Mouse (Mus musculus): ENCODE measurements at regions not wholly inside any gene's neighbourhood (a gene's known extent, or its start where the extent isn't known, plus 50 kb on each side); places are given as distances from the start of the nearest gene placed in this dataset.

DNA sequence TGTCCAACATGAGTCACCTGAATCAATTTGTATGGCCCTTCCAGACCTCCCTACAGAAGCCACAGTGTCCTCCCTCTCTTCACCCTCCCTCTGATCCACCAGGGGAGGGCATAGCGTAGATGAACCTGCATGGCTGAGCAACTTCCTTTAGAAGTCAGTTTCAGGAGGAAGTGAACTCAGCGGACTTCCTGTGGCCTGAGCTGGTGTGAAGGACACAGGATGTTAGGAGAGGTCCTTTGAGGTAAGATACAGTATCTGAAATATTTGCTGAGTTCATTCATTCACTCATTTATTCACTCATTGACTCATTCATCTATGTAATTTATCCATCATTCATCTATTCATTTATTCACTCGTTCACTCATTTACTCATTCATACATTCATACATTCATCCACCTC lies 152.6 kb downstream of the Chst1 start:
- DNase-seq: no peak

DNA sequence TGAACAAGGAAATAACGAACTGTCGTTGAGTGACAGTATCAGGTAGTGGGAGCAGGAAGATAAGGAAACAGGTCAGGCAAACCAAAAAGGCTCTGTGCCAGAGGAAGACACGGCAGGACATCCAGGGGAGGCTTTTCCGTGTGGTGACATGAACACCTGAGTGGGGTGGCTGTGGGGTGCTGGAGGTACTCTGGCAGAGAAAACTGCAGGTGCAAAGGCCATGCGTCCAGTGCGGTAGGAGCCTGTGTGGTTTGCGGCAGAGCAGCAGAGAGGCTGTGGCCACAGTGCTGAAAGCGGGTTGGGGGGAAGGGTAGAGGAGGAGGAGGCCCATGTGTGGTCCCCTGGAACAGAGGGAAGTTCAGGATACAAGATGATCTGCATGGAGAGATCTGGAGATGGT lies 153.3 kb downstream of the Chst1 start:
- no peak for DNase-seq

DNA sequence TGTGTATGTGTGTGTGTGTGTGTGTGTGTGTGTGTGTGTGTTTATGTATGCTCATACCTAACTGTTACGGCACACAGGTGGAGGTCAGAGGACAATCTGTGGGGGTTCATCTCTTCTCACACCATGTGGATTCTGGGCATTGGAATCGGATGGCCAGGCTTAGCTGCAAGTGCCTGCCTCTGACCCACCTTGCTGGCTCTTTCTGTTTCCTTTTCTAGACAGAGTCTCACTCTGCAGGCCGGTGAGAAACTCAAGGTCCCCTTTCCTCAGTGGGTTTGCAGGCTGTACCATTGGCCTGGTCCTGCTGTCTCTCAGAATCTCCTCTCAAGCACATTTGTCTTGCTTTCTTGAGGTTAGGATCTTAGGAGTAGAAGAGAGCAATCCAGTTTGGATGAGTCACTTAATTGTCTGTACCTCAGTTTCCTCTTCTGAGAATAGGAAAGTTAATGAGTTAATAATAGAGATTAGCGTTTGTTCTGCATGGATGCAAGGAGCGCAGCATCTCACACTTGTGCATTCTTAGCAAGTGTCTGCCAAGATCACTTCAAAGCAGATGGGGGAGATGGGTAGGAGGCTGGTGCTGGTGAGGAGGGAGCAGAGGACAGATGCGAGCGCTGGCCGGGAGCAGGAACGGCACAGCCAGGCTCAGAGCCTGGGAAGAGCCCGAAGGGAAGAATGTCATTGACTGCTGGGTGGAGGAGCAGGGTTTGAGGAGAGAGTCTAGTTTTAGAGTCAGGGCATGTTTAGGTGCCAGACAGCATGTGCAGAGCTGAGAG lies 155.2 kb downstream of the Chst1 start:
- DNase-seq: no peak

DNA sequence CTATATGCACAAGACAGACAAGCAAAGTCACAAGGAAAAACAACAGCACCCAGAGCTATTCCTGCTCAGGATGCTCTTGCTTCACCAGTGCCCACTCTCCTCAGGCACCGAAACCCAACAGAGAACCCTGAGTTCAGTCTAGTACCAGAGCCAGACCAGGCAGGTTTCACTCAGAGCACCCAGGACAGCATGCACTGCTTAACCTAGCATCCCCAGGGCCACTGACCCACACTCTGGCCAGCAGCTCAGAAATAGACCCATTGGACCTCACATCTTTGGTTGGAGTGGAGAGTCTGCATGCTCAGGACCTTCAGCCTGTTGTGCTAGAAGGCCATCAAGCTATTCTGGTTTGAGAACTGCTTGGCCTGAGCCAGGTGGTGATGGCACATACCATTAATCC lies 157.0 kb downstream of the Chst1 start:
- no peak for DNase-seq

DNA sequence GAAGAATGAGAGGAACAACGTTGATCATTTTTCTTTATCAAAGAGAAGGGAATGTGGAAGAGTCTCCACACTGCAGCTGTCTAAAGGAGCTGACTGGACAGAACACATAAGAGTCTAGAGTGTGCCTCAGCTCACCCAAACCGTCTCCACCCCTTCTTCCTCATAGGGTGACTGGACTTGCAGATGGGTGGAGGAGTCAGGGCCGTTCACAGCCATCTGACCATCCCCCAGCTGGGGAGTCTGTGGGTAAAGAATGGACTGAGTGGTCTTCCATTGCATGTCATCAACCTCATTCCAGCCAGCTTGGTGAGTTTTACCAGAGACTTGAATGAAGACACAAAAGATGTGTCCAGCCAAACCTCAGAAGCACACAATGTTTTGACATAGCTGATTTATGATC lies 156.1 kb upstream of the Syt13 start:
- no peak for DNase-seq

DNA sequence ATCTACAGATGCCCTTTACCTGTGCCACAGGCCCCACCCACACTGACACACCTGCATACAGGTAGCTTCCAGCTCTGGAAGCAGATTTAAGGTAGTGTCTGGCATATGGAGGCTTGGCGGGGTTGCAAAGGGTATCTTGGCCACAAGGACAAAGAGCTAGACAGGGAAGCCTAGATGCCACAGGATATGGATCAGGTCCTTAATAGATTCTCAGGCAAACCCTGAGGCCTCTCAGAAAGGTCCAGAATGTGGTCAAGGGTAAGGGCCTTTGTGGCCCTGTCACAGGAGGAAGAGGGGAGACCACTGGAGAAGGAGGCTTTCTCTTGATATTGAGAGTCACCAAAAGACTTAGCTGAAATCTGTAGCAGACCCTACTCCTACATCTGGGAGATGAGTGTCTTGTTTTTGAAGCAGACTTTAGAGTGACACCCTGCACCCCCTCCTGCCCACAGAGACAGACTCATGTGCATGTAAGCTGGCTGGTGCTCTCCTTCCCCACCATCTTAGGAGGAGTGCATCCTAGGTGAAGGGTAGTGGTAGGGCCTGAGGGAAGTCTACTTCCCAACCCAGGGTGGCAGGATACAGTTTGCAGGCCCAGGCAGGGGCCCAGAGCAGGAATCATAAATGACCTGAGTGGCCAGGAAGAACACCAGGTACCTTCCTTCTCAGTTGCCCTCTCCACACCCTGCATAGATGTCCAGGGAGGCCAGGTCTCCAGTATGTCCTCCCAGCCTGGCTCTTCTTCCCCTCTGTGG lies 150.8 kb upstream of the Syt13 start:
- no peak for DNase-seq

DNA sequence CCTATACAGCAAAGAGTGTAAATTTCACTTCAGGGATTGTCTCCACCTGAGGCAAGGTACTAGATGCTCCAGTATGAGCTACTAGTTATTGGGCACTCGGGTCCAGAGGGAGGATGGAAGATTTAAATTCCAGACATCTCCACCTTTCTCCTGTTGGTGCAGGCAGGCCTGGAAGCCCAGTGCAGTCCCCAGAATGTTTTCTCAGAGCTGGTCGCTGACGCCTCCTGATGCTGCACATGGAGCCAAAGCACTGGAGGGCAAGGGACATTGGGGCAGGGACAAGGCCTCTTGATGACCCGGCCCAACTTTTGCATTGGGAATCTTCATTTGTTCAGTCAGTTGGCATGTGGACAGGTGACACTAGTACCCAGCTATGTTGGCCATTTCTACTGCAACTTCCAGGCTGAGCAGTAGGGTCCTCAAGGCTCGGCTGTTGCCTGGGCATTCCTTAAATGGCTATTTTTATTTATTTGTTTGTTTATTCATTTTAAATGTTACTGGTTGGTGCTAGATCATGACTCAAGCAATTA lies 147.4 kb upstream of the Syt13 start:
- DNase-seq: no peak

DNA sequence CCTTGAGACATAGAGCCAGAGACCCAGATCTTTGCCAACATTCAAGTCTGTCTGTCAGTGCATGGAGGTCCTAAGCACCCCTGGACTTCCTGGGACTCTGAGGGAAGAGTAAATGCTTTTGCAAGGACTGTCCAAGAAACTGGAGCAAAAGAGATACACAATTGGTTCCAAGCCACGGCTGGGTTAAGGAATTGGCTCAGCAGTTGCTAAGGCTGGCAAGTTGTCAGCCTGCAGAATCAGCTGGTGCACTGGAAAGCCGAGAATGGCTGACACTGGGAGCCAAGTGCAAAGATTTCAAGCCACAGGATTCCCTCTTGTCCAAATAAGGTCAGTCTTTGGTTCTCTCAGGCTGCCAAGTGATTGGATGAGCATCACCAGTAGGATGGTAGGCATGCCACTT lies 146.8 kb upstream of the Syt13 start:
- DNase-seq: peak; percentile 22

DNA sequence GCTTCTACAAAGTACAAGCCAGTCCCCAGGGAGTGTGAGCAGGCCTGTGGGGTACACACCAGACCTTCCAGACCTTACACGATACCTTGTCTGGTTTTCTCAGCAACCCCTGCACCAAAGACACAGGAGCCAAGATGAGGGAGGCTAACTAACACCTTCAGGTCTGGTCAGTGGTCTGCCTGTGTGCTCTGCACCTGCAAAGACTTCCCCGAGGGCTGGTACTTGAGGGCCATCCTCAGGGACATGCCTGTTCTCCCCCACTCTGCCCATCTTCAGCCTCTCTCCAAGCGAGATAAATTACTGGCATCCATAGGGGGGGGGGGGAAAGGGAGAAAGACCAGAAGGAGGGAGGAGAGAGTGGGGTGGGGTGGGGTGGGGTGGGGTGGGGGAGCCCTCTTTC lies 145.8 kb upstream of the Syt13 start:
- DNase-seq: no peak

DNA sequence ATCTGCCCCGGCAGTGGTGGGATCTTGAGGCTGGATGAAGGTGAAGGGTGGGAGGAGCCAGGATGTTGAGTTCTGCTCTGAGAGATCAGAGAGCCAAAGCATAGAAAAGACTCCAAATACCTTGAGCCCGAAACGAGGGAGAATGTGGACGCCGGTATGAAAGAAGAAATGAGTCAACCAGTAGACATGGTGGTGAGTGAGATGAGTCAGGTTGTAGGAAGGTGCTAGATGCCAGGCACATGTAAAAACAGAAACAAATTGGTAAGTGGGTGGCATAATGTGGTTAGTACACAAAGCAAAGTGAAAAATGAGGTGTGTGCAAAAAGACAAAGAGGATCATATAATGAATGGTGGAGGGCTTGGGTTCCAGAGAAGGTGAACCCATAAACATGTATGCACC lies 144.8 kb upstream of the Syt13 start:
- no peak for DNase-seq

DNA sequence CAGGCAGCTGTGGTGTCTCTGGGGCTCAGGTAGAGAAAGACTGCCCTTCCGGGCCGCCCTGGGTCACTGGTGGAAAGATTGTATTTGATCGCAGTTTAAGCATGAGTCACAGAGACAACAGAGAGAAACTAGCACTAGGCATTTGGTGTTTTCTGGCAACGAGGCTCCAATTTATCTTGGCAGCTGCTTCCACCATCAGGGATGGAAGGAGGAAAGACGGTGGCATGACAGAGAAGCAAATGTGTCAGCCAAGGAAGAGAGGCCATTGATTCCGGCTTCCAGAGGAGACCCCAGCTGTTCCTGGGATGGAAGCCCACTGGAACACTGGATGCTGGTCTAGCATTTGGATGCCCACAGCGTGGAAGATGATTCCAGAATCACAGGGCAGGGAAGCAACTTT lies 142.3 kb upstream of the Syt13 start:
- DNase-seq: no peak

DNA sequence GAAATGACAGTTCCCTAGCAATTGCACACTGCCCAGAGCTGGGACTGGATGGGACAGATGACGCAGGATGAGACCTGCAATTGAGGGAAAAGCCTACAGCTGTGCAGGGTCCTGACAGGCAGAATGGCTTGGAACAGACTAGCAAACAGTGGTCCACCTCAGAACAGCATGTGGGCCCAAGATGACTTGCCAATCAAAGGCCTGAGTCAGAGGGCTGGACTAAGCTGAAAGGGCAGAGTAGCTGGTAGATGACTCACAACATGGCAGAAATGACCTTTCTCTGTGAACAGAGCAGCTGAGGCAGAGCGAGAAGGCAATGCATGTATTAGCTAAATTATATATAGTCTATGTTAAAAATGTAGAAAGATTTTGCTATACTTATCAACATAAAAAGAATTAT lies 138.4 kb upstream of the Syt13 start:
- DNase-seq: peak; percentile 33

DNA sequence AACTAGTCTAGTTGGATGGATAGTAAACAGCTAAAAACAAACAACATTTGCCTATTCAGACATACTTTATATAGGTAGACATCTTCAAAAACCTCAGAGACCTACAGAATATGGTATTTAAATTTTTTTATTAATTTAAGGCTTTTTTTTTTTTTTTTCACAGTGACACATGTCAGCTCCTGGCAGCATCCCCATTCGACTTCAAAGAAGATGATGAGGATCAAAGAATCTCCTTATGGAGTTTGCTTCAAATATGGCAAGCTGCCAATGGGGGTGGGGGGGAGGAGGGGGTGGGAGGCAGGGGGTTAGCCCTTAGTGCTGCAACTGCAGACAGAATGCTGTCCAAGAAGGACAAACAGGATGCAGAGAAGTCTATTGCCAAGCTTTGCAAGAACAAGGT lies 135.8 kb upstream of the Syt13 start:
- DNase-seq: no peak

DNA sequence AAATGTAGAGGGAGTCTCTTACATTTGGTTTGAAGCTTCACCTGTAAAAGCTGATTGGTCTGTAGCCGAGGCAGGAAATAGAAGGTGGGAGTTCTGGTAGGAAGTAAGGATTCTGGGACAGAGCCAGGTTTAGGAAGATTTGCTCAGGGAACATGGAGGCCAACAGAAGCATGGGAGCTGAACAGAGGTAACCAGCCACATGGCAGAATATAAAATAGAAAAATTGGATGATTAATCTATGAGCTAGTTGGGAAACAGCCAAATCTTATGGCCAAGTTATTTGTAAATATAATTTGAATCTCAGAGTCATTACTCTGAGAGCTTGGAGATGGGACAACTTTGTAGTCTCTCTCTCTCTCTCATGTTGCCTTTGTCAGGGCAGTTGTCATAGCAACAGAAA lies 134.9 kb upstream of the Syt13 start:
- DNase-seq: no peak

DNA sequence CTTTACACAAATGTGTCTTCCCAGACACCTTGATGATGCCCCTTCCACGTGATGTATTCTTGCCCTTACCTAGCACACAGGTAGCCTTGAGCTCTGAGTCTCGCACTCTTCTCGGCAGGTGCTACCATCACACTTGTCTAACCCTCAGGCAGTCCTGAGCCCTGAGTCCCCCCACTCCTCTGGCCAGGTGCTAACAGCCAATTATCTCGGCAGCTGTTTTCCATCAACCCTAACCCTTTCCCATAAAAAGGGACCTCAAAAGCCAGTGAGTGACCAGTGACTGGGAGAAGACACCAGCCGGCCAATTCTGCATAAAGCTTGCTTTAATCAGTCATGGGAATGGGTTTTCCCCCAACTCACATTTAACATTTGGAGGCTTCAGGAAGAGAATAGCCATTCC lies 133.4 kb upstream of the Syt13 start:
- DNase-seq: no peak

DNA sequence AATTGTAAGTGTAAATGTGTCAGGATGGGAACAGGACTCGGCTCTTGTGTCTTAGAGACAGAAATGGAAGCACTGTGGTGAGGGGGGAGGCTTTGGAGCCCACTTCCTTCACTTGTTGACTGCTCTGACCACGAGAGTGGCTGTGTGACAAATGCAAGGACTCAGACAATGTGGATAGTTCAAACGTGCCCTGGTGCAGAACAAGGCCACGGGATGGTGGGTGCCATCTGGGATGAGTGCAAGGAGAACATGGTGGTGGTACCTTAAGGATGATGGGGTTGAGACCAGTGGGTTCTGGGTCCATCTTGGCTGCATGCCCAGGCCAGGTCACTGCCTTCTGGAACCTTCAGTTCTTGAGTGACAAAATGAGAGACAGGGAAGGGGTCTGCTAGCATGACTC lies 132.3 kb upstream of the Syt13 start:
- DNase-seq: no peak

DNA sequence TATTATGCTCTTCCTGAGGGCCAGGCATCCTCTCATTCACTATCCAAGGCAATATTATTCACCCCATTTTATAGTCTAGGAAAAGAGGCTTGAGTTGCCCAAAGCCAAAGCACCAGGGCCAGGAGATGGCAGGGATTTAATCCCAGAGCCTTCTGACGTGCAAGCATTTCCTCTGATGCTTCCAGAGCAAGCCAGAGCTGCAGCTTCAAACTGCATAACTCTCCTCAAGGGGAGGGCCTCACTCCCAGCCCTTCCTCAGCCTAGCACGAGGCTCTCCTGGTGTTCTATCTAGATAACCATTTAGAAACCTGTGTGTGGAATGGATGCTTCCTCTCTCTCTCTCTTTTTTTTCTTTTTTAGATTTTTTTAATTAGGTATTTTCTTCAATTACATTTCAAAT lies 130.0 kb upstream of the Syt13 start:
- no peak for DNase-seq

DNA sequence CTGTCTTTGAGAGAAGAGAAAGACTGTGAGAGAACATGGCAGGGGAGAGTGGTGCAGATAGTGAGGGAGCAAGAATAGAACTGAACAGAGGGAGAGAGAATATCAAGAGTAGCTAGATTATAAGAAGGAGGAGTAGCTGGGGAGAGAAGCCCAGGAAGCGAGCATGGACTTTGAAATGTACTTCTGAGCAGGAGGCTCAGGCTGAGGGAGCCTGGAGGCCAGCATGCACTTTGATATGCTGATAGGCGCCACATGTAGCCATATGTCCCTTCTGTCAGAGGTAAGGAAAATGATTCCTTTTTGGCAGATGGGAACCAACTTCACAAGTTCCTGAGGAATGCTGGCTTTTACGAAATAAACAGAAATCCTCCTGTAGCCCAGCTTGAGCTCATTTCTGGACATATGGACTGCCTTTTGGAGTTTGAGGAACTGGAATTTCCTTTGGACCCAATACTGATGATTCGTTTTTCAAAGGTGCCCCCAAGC lies 126.9 kb upstream of the Syt13 start:
- DNase-seq: no peak

DNA sequence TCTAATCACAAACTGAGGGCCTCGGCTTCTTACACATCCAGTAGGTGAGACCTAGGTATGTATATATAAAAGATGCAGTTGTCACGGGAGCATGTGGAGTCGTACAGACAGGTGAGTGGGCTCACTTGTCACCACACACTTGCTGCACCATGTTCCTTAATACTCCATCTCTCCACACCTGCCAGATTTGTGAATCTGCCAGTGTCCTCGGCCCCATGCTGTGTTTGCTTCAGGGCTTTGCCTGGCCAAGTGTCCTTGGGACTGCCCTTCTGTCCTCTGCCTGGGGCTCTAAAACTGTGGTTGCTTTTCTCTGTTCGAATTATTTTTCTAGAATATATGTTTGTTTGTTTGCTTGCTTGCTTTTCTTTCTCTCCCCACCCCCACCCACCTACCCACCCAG lies 126.0 kb upstream of the Syt13 start:
- DNase-seq: no peak

DNA sequence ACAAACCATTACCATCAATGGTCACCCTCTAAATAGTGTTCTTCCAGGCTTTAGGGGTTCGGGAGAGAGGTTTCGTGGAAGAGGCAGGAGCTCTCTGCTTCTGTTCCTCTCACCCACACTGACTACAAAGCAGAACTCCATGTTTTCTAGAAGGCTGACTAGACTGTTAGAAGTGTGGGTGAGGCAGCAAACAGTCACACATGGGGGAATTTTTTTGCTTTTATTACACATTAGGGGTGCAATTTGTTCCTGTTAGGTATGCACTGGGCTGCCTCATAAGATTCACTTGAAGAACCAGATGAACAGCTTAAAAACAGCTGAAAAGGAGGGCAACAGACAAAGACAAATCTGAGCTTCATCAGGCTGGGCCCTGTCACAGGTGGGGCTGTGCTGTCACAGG lies 124.5 kb upstream of the Syt13 start:
- DNase-seq: no peak

DNA sequence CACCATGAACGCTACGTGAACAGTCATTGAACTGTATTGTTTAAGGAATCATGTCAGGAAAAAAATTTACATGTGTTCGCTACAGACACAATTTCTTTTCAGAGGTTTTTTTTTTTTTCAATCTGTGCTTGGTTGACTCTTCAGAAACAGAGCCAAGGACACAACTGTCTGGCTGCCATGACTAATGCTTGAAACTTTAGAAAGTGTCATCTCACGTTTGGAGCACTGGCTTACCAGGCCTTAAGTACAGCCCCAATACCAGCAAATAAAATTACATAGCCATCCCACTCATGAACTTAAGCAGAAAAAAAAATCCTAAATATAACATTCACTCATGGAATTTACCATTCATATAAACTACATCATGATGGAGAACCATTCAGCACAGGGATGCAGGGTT lies 115.1 kb upstream of the Syt13 start:
- no peak for DNase-seq

DNA sequence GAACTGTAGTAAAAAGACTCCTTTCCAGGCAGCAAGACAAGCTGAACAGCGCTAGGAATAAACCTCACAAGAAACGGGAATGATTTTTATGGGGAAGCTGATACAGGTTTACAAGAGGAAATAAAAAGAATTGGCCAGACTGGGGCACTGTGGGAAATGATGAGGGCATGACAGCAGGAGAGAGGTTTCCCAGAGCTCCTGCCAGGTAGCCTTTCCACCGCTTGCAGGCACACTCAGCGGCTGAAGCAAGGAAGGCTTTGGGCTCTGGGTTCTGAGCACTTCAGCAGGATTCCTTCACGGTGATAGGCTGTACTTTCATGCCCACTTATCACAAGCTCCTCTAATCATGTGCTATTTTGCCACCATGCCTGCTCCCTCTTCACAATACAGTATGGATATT lies 114.2 kb upstream of the Syt13 start:
- no peak for DNase-seq

DNA sequence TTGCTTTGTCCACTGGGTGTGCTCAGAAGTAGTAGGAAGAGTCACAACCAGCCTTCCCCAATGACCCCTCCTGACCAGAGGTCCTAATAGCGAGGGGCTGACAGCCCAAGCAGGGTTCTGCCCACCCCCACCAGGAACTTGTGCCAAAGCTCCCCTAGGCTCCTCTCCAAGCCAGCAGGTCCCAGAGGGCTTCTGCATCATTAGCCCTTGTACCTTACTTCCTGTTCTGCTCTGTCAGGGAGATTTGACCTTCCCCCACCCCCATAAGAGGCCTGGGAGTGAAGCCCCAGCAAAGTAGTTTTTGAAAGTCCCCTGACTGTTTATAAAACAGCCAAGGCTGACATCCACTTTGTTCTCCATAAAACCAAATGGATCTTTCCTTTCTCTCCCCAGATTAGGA lies 110.0 kb upstream of the Syt13 start:
- no peak for DNase-seq

DNA sequence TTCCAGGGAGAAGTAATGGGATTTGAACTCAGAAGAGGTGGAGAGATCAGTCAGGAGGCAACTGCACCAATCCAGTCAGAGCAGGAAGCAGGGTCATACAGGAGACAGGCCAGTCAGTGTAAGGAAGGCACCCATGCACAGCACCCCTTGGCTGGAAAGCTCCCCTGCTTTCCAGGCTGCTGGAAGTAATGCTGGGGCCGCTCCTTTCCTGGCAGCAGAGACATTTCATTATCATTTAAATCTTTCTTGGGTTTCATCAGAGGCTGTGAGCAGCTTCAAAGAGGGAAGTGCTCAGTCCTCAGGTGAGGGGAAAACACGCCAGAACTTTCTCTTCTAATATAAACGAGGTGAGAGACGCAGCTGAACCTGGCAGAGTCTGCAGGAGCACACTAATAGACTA lies 109.1 kb upstream of the Syt13 start:
- no peak for DNase-seq
